Mouse (Mus musculus) CD4-positive, CD25-positive, alpha-beta regulatory T cell, adult 9 weeks (primary cell): ENCODE data around the gene Rai2. TPM values are rescaled to one million over a fixed set of nuclear protein-coding genes. Genes with fewer than 3 reads are reported as not detected.

Experiments
- polyA plus RNA-seq: library from polyadenylated mRNA; unstranded; fragments of 100-300 nt; shearing (Covaris generic); gene quantifications from one replicate; pipeline ENCODE4 v1.2.1, GENCODE M21; 2017

The Rai2 gene
- 0.12 TPM for polyA plus RNA-seq

DNA sequence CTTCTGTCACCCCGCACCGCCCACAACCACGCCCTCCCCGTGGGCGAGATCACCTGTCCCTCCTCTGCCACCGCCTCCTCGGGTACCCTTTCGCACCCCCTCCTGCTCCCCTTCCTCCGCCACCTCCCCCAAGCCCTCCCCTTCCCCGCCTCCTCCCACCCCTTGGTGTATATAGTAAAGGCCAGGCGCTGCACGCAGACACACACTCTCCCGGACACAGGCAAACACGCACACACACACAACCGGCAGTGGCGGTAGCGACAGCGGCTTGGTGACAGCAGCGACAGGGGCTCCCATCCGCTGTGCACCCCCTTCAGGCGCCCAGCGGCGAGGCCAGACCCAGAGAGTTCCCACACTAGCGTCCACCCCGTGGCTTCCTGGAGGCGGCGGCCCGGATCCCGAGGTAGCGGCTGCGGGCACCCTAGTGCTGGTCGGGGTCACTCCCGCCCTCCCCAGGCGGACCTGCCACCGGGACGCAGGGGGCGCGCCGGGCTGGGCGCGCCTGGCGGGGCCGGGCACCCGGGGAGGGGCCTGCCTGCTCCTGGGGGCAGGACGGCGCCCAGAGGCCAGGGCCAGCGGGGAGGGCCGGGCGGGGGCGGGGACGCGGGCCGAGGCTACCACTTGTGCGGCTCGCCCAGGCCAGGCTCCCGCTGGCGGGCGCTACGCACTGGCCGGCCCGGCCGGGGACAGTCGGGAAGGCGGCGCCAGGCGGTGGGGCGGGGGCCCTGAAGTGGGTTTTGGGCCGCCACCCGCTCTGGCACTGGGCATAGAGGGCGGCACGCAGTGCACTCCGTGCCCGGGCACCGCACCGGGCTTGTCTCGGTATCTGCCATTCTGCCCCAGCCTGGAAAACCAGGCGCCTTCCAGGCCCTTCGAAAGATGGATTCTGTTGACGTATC, at the start of gene Rai2:
Rai2 (plus strand) TSS at position 205 of the 899 bp plus-strand sequence.

